Mouse (Mus musculus) ES-Bruce4 (cell line): ENCODE measurements around the gene Abca3.

Experiments
- CTCF ChIP-seq: IDR thresholded peaks from one replicate; pipeline ENCODE4 v1.8.1; 2011; ENCODE audit warnings: low read depth, low read length
- EP300 ChIP-seq: IDR thresholded peaks from 2 replicates; pipeline ENCODE4 v1.6.1; 2011; ENCODE audit warnings: low read depth, low read length; ENCODE audit not compliant: insufficient read depth
- POLR2A ChIP-seq: IDR thresholded peaks from one replicate; pipeline ENCODE4 v1.8.1; 2011; ENCODE audit warnings: low read length; ENCODE audit not compliant: insufficient read depth

- no peak for TF ChIP-seq EP300
- TF ChIP-seq POLR2A = no peak
- TF ChIP-seq CTCF = no peak
These were observed 2.2 kb downstream of the Abca3 start for GRCm38 (mm10) chr17:24353960-24354359.
